Mouse (Mus musculus) spleen, postnatal 4 days (tissue): ENCODE data around the gene Sipa1.

Experiments used
- DNase-seq, 2 experiments: peaks; one replicate each; pipeline ENCODE4 v3.0.0; 2022; ENCODE audit warnings: low spot score in 2 of 2

Gene Sipa1

GRCm38 (mm10) chr19:5646731-5647330 is 16.7 kb downstream of the Sipa1 start:
- no peak for DNase-seq

- DNase-seq = peak in 1 of 2 experiments; percentile 51
These were observed 18.2 kb downstream of the Sipa1 start for GRCm38 (mm10) chr19:5645280-5645679.

GRCm38 (mm10) chr19:5641641-5642040 is 21.9 kb downstream of the Sipa1 start:
- no peak for DNase-seq

- peak in 1 of 2 experiments; percentile 64 for DNase-seq
These were observed 22.5 kb downstream of the Sipa1 start for GRCm38 (mm10) chr19:5641021-5641420.

GRCm38 (mm10) chr19:5640339-5640738 is 23.2 kb downstream of the Sipa1 start:
- no peak for DNase-seq

- DNase-seq = peak in 1 of 2 experiments; percentile 69
These were observed 25.0 kb downstream of the Sipa1 start for GRCm38 (mm10) chr19:5638416-5639005.

- DNase-seq = peak; percentile 81 to 94
These were observed 26.1 kb downstream of the Sipa1 start, which contains the start of gene Rela for GRCm38 (mm10) chr19:5637069-5638047. Rela (plus strand) TSS chr19:5637483.

- peak in 1 of 2 experiments; percentile 24 for DNase-seq
These were observed 26.9 kb downstream of the Sipa1 start for GRCm38 (mm10) chr19:5636571-5637041.

- DNase-seq = no peak
These were observed 27.4 kb downstream of the Sipa1 start for GRCm38 (mm10) chr19:5636036-5636570.

GRCm38 (mm10) chr19:5632120-5632519 is 31.4 kb downstream of the Sipa1 start:
- DNase-seq = no peak

- no peak for DNase-seq
These were observed 33.6 kb downstream of the Sipa1 start for GRCm38 (mm10) chr19:5629907-5630306.

GRCm38 (mm10) chr19:5625311-5625710 is 38.2 kb downstream of the Sipa1 start:
- no peak for DNase-seq

- no peak for DNase-seq
These were observed 41.6 kb downstream of the Sipa1 start for GRCm38 (mm10) chr19:5621884-5622283.

- no peak for DNase-seq
These were observed 43.5 kb downstream of the Sipa1 start for GRCm38 (mm10) chr19:5620007-5620406.

- no peak for DNase-seq
These were observed 48.6 kb downstream of the Sipa1 start for GRCm38 (mm10) chr19:5614953-5615352.

- no peak for DNase-seq
These were observed 50.6 kb downstream of the Sipa1 start for GRCm38 (mm10) chr19:5612762-5613411.

- DNase-seq = no peak
These were observed 51.5 kb downstream of the Sipa1 start for GRCm38 (mm10) chr19:5611973-5612372.

- peak; percentile 84 to 93 for DNase-seq
These were observed 53.7 kb downstream of the Sipa1 start, which contains the start of gene Kat5 for GRCm38 (mm10) chr19:5609547-5610404. Kat5 (minus strand) TSS chr19:5610237.

- DNase-seq = no peak
These were observed 54.3 kb downstream of the Sipa1 start for GRCm38 (mm10) chr19:5609171-5609546.

GRCm38 (mm10) chr19:5608707-5609106 is 54.8 kb downstream of the Sipa1 start:
- no peak for DNase-seq
